Mouse (Mus musculus) spleen, adult 18-20 months (tissue): ENCODE results near the gene 5430402E10Rik.
"Not testable (repeated sequence)": the region's sequence is repeated elsewhere in the genome, so short reads cannot be mapped to it uniquely, and the experiment has no call there.

Experiments used
- DNase-seq, 2 experiments: peaks; one replicate each; pipeline ENCODE4 v3.0.0; 2022; ENCODE audit warnings: mixed read lengths in 2 of 2

Gene 5430402E10Rik

DNA sequence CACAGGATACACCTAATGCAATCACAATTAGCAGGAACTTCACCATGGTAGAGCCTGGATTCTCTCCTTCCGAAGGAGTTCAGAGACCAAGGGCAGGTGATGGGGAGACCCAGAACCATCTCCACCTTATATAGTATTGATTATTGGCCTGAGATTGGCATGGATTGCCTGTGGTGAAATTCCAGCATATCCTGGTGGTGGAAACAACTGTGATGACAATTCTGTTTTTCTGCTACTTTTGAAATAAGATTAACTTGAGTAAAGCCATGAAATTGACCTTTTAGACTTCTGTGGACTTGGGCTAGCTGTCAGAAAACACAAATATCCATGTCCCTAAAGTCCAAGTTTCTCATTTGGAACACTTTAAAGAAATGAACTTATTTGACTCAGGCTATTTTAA, at the start of gene 5430402E10Rik:
TSS of gene 5430402E10Rik (minus strand) at position 101 of the 400 bp plus-strand sequence.
- not testable (repeated sequence) for DNase-seq

DNA sequence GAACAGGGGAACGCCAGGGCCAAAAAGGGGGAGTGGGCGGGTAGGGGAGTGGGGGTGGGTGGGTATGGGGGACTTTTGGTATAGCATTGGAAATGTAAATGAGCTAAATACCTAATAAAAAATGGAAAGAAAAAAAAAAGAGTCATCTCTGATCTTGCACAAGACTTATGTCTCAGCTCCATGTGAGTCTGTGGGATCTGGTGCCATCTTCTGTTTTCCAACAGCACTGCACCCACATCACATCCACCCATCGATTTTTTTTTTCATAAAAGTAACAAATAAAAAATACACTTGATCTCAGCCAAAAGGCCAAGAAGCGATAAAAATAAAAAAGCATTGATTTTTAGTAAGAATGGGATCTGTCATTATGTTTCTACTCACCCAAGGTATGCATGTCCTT, 44.8 kb downstream of the 5430402E10Rik start:
- not testable (repeated sequence) for DNase-seq
